Mouse (Mus musculus) 3134 (cell line): Measurements from ENCODE around the gene Nr1d1.

Source experiments
- DNase-seq: peaks from one replicate; pipeline ENCODE4 v3.0.0-alpha.2; 2011; ENCODE audit warnings: low spot score; ENCODE audit not compliant: insufficient read length; ENCODE audit errors: extremely low read depth

Gene Nr1d1

GRCm38 (mm10) chr11:98788550-98789218 is 13.6 kb upstream of the Nr1d1 start:
- peak; percentile 86 for DNase-seq

- no peak for DNase-seq
Observed at GRCm38 (mm10) chr11:98788139-98788538, 13.0 kb upstream of the Nr1d1 start.

GRCm38 (mm10) chr11:98787691-98788090 is 12.6 kb upstream of the Nr1d1 start:
- DNase-seq, result no peak

GRCm38 (mm10) chr11:98787229-98787628 is 12.1 kb upstream of the Nr1d1 start:
- no peak for DNase-seq

GRCm38 (mm10) chr11:98786359-98787214 is 11.5 kb upstream of the Nr1d1 start:
- peak; percentile 88 for DNase-seq

- DNase-seq, result peak; percentile 67
Observed at GRCm38 (mm10) chr11:98785772-98786281, 10.7 kb upstream of the Nr1d1 start.

GRCm38 (mm10) chr11:98785214-98785613 is 10.1 kb upstream of the Nr1d1 start:
- DNase-seq, result no peak

GRCm38 (mm10) chr11:98784139-98784538 is 9.0 kb upstream of the Nr1d1 start:
- DNase-seq, result no peak

GRCm38 (mm10) chr11:98783236-98783696 is 8.1 kb upstream of the Nr1d1 start:
- DNase-seq, result peak; percentile 93

- no peak for DNase-seq
Observed at GRCm38 (mm10) chr11:98782651-98783235, 7.6 kb upstream of the Nr1d1 start.

GRCm38 (mm10) chr11:98781851-98782512 is 6.8 kb upstream of the Nr1d1 start:
- no peak for DNase-seq

GRCm38 (mm10) chr11:98777888-98778287 is 2.8 kb upstream of the Nr1d1 start:
- DNase-seq, result no peak

GRCm38 (mm10) chr11:98776843-98777590 is 1.9 kb upstream of the Nr1d1 start:
- no peak for DNase-seq

- DNase-seq, result no peak
Observed at GRCm38 (mm10) chr11:98776052-98776764, 1.1 kb upstream of the Nr1d1 start.

- DNase-seq, result peak; percentile 97
Observed at GRCm38 (mm10) chr11:98775348-98776051, 367 bp upstream of the Nr1d1 start.

GRCm38 (mm10) chr11:98773635-98774295 is 1.4 kb downstream of the Nr1d1 start:
- peak; percentile 100 for DNase-seq

- peak; percentile 92 for DNase-seq
Observed at GRCm38 (mm10) chr11:98772667-98773171, 2.4 kb downstream of the Nr1d1 start.
